Mouse (Mus musculus) heart, embryonic 11.5 days (tissue): ENCODE data around the gene Clasrp. TPM values are rescaled to one million over a fixed set of nuclear protein-coding genes. Genes with fewer than 3 reads are reported as not detected.

Experiments
- ATAC-seq: fragments of 200-750 bp; cut with Nextera tagmentation; replicated peaks from 2 replicates; pipeline ENCODE4 v1.8.0; 2017; ENCODE audit warnings: moderate library complexity; ENCODE audit not compliant: insufficient number of reproducible peaks, low FRiP score, low TSS enrichment
- H3K27ac ChIP-seq: fragments of 300-500 bp; sonication (generic); 2 replicates; pipeline ENCODE4 v1.5.1; 2014; ENCODE audit warnings: mild to moderate bottlenecking, low read depth, low read length
- H3K27me3 ChIP-seq: fragments of 300-500 bp; sonication (generic); 2 replicates; pipeline ENCODE4 v1.6.1; 2014; ENCODE audit warnings: mild to moderate bottlenecking, low read length, mixed read lengths; ENCODE audit not compliant: control insufficient read depth, insufficient read depth
- H3K36me3 ChIP-seq: fragments of 300-500 bp; sonication (generic); 2 replicates; pipeline ENCODE4 v1.6.1; 2014; ENCODE audit warnings: mild to moderate bottlenecking, low read length, moderate library complexity, mixed read lengths; ENCODE audit not compliant: control insufficient read depth, insufficient read depth
- H3K4me1 ChIP-seq: fragments of 300-500 bp; sonication (generic); 2 replicates; pipeline ENCODE4 v1.6.1; 2014; ENCODE audit warnings: low read length; ENCODE audit not compliant: control insufficient read depth, insufficient read depth
- H3K4me2 ChIP-seq: fragments of 300-500 bp; sonication (generic); 2 replicates; pipeline ENCODE4 v1.6.1; 2014; ENCODE audit warnings: mild to moderate bottlenecking, moderate library complexity
- H3K4me3 ChIP-seq: fragments of 300-500 bp; sonication (generic); 2 replicates; pipeline ENCODE4 v1.5.1; 2014; ENCODE audit warnings: low read depth, low read length
- H3K9ac ChIP-seq: fragments of 300-500 bp; sonication (generic); 2 replicates; pipeline ENCODE4 v1.6.1; 2014; ENCODE audit warnings: mild to moderate bottlenecking, low read depth, low read length, moderate library complexity
- H3K9me3 ChIP-seq: fragments of 300-500 bp; sonication (generic); replicated peaks from 2 replicates; pipeline ENCODE4 v1.6.1; 2016; ENCODE audit warnings: low read length; ENCODE audit not compliant: control insufficient read depth
- WGBS: fragments of 180-500 bp; shearing (Covaris S2); extraction: QIAGEN DNeasy Blood & Tissue Kit; methylation state at CpG from one replicate; pipeline ENCODE4 v1.1.7; 2014; ENCODE audit not compliant: insufficient replicate concordance; 5-methylcytosine and 5-hydroxymethylcytosine counted together
- polyA plus RNA-seq: library from polyadenylated mRNA; unstranded; fragments of >200 nt; fragmentation: Nextera tagmentation; extraction: Ambion mirVana; gene quantifications from 2 replicates; pipeline ENCODE4 v1.2.1, GENCODE M21; 2014

The Clasrp gene
- polyA plus RNA-seq, 1 experiment from 2014 or later = 34.3 TPM

GRCm38 (mm10) chr7:19600562-19600961 lies 3.7 kb downstream of the Clasrp start:
- H3K9ac ChIP-seq = no peak overlapping the region
- no peak overlapping the region for H3K4me2 ChIP-seq
- H3K4me3 ChIP-seq = no peak overlapping the region
- WGBS = 78% methylated on average over 5 of the region's 5 CpGs
- H3K36me3 ChIP-seq = peaks cover 5% of the 10 kb centered on the region; the same call in 1 of the 2 replicates
- no peaks in the 10 kb centered on the region for H3K27me3 ChIP-seq
- H3K4me1 ChIP-seq = peaks cover 12% of the 10 kb centered on the region
- no peak overlapping the region for H3K27ac ChIP-seq
- no peak for ATAC-seq
- no peaks in the 10 kb centered on the region for H3K9me3 ChIP-seq

- Histone ChIP-seq H3K9me3 (no peaks in the 10 kb centered on the region), H3K4me3 (no peak overlapping the region), H3K4me1 (no peaks in the 10 kb centered on the region), H3K9ac (no peak overlapping the region), H3K27ac (no peak overlapping the region), H3K4me2 (no peak overlapping the region), H3K27me3 (no peaks in the 10 kb centered on the region), H3K36me3 (peaks cover 45% of the 10 kb centered on the region)
- no peak for ATAC-seq
- 77% methylated on average over 10 of the region's 10 CpGs for WGBS
Measured at GRCm38 (mm10) chr7:19593061-19593730, 11.1 kb downstream of the Clasrp start.

- H3K4me2 ChIP-seq = no peak overlapping the region
- H3K4me3 ChIP-seq = no peak overlapping the region
- H3K4me1 ChIP-seq = no peaks in the 10 kb centered on the region; the same call in 1 of the 2 replicates
- WGBS = 52% methylated on average over 3 of the region's 3 CpGs
- H3K36me3 ChIP-seq = peaks cover 68% of the 10 kb centered on the region
- H3K9me3 ChIP-seq = no peaks in the 10 kb centered on the region
- H3K9ac ChIP-seq = no peak overlapping the region
- no peak for ATAC-seq
- H3K27ac ChIP-seq = no peak overlapping the region
- H3K27me3 ChIP-seq = no peaks in the 10 kb centered on the region
Measured at GRCm38 (mm10) chr7:19589917-19590316, 14.4 kb downstream of the Clasrp start.

- no peak overlapping the region for H3K4me3 ChIP-seq
- H3K36me3 ChIP-seq = peaks cover 70% of the 10 kb centered on the region
- H3K4me2 ChIP-seq = no peak overlapping the region
- no peak overlapping the region for H3K27ac ChIP-seq
- 48% methylated on average over 3 of the region's 3 CpGs for WGBS
- ATAC-seq = no peak
- no peaks in the 10 kb centered on the region for H3K9me3 ChIP-seq
- no peak overlapping the region for H3K9ac ChIP-seq
- H3K4me1 ChIP-seq = no peaks in the 10 kb centered on the region; the same call in 1 of the 2 replicates
- no peaks in the 10 kb centered on the region for H3K27me3 ChIP-seq
Measured at GRCm38 (mm10) chr7:19589207-19589606, 15.1 kb downstream of the Clasrp start.

- no peak overlapping the region for H3K9ac ChIP-seq
- WGBS = 68% methylated on average over 46 of the region's 46 CpGs
- H3K27ac ChIP-seq = no peak overlapping the region
Measured at GRCm38 (mm10) chr7:19586269-19586668, 18.0 kb downstream of the Clasrp start.

DNA sequence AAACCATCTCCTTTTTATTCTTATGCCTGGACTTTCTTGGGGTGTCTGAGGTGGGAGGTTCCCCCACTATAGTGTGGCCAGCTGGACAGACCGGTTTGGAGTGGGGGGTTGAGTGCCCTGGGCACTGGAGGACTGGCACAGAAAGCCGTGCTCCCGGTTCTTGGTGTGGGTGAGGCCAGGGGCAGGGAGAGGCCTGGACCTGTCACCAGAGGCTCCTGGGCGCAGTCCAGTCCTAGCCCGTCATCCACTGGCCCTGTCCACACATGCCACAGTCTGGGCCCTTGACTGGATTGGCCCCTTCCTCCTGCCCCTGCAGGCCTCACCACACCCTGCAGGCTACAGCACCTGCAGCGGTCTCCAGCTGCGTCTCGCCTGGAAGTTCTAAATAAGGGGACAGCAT lies 23.7 kb downstream of the Clasrp start:
- ATAC-seq = no peak
- Histone ChIP-seq H3K27ac (no peak overlapping the region), H3K36me3 (peaks cover 24% of the 10 kb centered on the region), H3K4me2 (no peak overlapping the region), H3K9me3 (no peaks in the 10 kb centered on the region), H3K9ac (no peak overlapping the region), H3K27me3 (peaks cover 37% of the 10 kb centered on the region), H3K4me1 (peaks cover 9% of the 10 kb centered on the region; the same call in 1 of the 2 replicates), H3K4me3 (no peak overlapping the region)
- WGBS = 96% methylated on average over 8 of the region's 8 CpGs

More at GRCm38 (mm10) chr7:19586269-19586668, 18.0 kb downstream of the Clasrp start:
- Histone ChIP-seq H3K4me2 (peak overlapping the region; percentile 31; the same call in 1 of the 2 replicates), H3K27me3 (no peaks in the 10 kb centered on the region), H3K4me3 (no peak overlapping the region), H3K4me1 (no peaks in the 10 kb centered on the region; the same call in 1 of the 2 replicates), H3K36me3 (peaks cover 65% of the 10 kb centered on the region), H3K9me3 (no peaks in the 10 kb centered on the region)
- ATAC-seq = 0 out of 2 replicates have a peak, but pooled peaks have one; percentile 12

DNA sequence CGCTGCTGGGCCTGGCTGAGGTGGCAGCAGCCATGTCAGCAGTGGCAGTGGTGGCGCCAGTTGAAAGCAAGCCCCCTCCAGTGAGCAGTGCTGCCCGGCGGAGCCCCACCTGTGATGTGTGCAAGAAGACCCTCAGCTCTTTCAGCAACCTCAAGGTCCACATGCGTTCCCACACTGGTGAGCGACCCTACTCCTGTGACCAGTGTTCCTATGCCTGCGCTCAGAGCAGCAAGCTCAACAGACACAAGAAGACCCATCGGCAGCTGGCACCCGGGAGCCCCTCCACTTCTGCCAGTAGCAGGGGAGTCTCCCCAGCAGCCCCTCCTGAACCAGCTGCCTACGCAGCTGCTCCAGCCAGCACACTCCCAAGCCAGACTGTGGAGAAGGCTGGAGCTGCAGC lies 24.5 kb downstream of the Clasrp start:
- H3K4me1 ChIP-seq = peaks cover 9% of the 10 kb centered on the region; the same call in 1 of the 2 replicates
- peaks cover 19% of the 10 kb centered on the region for H3K36me3 ChIP-seq
- ATAC-seq = 0 out of 2 replicates have a peak, but pooled peaks have one; percentile 6
- H3K27ac ChIP-seq = no peak overlapping the region
- H3K9ac ChIP-seq = no peak overlapping the region
- no peak overlapping the region for H3K4me3 ChIP-seq
- no peak overlapping the region for H3K4me2 ChIP-seq
- peaks cover 39% of the 10 kb centered on the region for H3K27me3 ChIP-seq
- no peaks in the 10 kb centered on the region for H3K9me3 ChIP-seq
- whole genome bisulfite sequencing = 80% methylated on average over 10 of the region's 10 CpGs

- no peak overlapping the region for H3K9ac ChIP-seq
- WGBS = 55% methylated on average over 4 of the region's 4 CpGs
- ATAC-seq = no peak
Measured at GRCm38 (mm10) chr7:19578436-19578835, 25.9 kb downstream of the Clasrp start.

More at GRCm38 (mm10) chr7:19578436-19578835, 25.9 kb downstream of the Clasrp start:
- Histone ChIP-seq H3K27ac (no peak overlapping the region), H3K27me3 (peaks cover 39% of the 10 kb centered on the region), H3K4me2 (peak overlapping the region; percentile 78), H3K4me3 (peak overlapping the region; percentile 43; the same call in 1 of the 2 replicates), H3K36me3 (peaks cover 8% of the 10 kb centered on the region), H3K4me1 (peaks cover 11% of the 10 kb centered on the region; the same call in 1 of the 2 replicates), H3K9me3 (no peaks in the 10 kb centered on the region)
